Mouse (Mus musculus) layer of hippocampus, postnatal 14 days (tissue): ENCODE measurements around the gene Spast. TPM values are rescaled to one million over a fixed set of nuclear protein-coding genes. Genes with fewer than 3 reads are reported as not detected.
"Not testable (repeated sequence)": the region's sequence is repeated elsewhere in the genome, so short reads cannot be mapped to it uniquely, and the experiment has no call there.

Experiments used
- DNase-seq, 2 experiments: peaks; one replicate each; pipeline ENCODE4 v3.0.0; 2021 to 2022; ENCODE audit warnings: low spot score in 2 of 2, mixed read lengths in 1 of 2
- total RNA-seq, 2 experiments: library from RNA; stranded (reverse); gene quantifications; 2 replicates each; pipeline ENCODE4 v1.2.3; 2021

Spast gene
- total RNA-seq, 2 experiments from 2014 or later: 65.9 to 66.0 TPM

GRCm38 (mm10) chr17:74323844-74324243 lies 14.9 kb upstream of the Spast start, which contains the start of gene Dpy30:
TSS of gene Dpy30 (minus strand) at chr17:74323944.
- DNase-seq: no peak

DNA sequence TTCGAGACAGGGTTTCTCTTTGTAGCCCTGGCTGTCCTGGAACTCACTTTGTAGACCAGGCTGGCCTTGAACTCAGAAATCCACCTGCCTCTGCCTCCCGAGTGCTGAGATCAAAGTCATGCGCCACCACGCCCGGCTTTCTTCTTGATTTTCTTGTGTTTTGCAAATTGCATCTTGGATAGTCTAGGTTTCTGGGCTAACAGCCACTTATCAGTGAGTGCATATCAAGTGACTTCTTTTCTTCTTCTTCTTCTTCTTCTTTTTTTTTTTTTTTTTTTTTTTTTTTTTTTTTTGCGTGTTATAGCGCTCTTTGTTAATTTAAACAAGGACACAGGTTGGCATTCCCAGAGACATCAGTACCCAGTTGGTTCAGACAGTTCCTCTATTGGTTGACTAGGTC lies 11.6 kb upstream of the Spast start:
- DNase-seq: not testable (repeated sequence)

DNA sequence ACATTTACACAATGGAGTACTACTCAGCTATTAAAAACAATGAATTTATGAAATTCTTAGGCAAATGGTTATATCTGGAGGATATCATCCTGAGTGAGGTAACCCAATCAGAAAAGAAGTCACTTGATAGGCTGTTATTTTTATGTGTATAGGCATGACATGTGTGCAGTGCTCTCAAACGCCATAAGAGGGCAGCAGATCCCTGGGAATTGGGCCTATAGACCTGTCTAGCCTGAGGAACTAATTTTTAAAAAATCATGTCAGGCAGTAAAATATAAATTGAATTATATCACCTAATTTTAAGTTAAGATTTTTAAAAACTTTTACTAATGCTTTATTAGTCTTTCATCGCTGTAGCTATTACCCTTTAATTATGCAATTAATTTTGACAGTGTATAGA lies 10.6 kb upstream of the Spast start:
- peak in 1 of 2 experiments; percentile 43 for DNase-seq

DNA sequence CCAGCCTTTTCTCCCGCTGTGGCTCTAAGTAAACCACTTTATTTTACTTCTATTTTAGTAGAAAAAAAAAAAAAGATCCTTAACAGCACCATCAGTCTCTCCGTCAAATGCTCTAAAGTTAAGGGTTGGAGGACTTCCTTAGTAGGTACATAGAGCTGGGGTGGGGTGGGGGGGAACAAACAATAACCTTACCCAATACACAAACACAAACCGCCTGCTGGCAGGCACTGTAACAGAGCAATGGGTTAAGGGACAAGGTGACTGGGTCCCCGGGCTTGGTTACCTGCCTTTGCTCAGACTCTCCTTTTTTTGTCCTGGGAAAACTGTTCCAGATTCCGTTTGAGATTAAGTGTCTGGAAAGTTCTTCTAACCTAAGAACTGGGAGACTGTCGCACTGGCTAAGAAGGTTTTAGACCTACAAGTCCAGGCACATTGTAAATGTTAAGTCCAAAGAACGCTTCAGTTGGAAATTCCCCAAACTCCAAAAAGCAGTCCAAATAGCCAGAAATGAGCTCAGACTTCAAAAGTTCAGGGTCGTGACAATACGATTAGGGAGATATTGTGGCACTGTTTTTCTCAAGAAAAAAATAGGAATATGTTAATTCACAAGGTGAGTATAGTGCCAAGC lies 7.6 kb upstream of the Spast start:
- DNase-seq: no peak

- peak; percentile 93 to 96 for DNase-seq
Measured at GRCm38 (mm10) chr17:74338225-74338931, 409 bp upstream of the Spast start.

DNA sequence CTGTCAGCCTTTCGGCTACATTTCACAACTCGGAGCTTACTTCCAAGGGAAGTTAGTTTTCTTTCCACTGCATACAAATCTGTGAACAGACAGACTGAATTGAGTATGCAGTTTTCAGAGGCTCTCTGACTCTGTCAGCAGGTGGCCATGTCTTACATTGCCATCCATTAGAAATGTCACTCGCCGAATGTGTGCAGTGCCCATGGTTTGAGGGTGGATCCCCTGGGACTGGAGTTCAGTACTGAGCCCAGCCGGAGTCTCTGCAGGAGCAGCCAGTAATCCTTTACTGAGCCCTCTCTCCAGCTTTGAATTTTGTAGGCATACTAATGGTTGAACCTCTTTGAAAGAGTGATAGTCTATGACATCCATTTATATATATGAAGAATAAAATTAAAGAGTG lies 2.4 kb downstream of the Spast start:
- DNase-seq: no peak

GRCm38 (mm10) chr17:74363592-74363991 lies 24.8 kb downstream of the Spast start:
- no peak for DNase-seq

GRCm38 (mm10) chr17:74376916-74377315 lies 38.1 kb downstream of the Spast start:
- no peak for DNase-seq

GRCm38 (mm10) chr17:74386657-74387056 lies 47.9 kb downstream of the Spast start:
- DNase-seq: no peak

DNA sequence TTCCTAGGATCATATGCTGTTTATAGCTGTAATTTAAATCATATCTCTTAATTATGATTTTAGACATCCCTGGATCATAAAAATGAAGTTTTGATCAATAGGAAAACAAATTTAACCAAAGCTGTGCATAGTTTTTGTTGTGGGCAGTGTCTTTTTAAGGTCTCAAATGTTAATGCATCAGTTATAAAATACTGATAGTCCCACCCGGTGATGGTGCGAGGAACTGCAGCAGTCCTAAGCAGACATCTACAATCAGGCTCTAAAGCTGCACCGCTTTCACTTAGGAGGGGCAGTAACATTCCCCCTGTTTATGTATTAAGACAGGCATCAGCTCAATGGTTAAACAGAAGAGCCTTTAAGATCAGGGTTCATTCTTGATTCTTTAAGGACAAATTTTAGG lies 51.1 kb downstream of the Spast start:
- no peak for DNase-seq

GRCm38 (mm10) chr17:74394381-74394780 lies 55.6 kb downstream of the Spast start:
- no peak for DNase-seq

DNA sequence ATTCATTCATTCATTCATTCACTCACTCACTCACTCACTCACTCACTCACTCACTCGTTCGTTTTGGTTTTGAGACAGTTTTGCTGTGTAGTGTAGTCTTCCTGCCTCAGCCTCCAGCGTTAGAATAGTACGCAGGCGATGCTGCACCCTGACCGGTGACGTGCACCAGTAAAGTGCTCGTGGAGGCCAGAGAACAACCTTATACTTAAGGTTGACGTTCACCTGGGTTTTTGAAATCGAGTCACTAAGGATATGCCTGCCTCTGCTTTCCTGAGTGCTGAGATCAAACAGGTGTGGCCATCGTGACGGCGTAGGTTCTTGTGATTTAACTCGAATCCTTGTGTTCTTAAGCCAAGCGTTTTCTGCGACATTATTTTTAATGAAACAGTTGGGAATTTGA lies 56.1 kb downstream of the Spast start:
- DNase-seq: no peak

- peak; percentile 93 to 97 for DNase-seq
Measured at GRCm38 (mm10) chr17:74395383-74396065, 56.7 kb downstream of the Spast start, which contains the start of gene Slc30a6. TSS of gene Slc30a6 (plus strand) at chr17:74395608.

GRCm38 (mm10) chr17:74396766-74397165 lies 58.0 kb downstream of the Spast start:
- no peak for DNase-seq

DNA sequence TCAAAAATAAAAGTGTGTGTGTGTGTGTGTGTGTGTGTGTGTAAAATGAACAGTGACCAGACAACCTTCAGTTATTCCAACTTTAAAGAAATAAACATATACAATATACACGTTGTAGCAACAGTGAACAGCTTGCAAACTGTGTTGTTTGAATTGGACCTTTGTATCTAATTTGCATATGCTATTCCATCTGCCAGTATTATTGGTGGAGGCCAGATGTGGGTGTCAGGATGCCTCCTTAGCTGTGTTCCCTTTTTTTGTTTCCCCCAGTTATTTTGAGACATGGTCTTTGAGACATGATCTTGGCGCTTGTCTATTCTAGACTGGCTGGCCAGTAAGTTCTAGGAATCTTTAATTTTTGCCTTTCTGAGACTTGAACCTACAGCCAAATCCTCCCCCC lies 58.4 kb downstream of the Spast start:
- no peak for DNase-seq

DNA sequence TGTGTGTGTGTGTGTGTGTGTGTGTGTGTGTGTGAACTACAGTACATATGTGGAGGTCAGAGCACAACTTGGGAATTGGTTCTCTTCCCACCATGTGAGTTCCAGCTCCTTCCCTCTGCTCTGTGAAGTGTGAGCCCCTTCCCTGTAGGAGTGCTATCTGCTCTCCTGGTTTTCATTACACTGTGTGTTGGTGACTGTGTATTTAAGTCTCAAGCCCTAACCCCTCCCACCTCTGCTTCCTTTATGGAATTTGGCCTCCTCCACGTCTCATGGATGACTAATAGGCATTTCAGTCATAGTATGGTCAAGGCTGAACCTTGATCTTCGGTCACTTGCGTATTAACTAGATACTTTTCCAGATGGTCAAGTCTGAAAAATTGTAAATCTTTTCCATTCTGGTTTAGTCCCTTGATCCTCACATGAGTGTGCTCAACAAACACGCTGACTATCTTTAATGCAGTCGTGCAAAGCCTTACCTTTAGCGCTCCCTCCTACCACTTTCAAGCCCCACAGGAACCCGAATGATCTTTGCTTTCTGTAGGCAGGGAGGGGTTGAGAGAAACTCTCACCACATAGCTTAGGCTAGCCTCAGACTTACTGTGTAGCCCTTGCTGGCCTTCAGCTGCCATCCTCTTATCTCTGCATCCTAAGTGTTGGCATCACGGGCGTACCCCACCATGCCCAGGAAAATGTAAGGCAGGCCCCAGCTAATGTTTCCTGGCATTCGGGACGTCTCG lies 63.9 kb downstream of the Spast start:
- no peak for DNase-seq

GRCm38 (mm10) chr17:74406487-74406886 lies 67.7 kb downstream of the Spast start:
- DNase-seq: no peak

- no peak for DNase-seq
Measured at GRCm38 (mm10) chr17:74409722-74410121, 70.9 kb downstream of the Spast start.

DNA sequence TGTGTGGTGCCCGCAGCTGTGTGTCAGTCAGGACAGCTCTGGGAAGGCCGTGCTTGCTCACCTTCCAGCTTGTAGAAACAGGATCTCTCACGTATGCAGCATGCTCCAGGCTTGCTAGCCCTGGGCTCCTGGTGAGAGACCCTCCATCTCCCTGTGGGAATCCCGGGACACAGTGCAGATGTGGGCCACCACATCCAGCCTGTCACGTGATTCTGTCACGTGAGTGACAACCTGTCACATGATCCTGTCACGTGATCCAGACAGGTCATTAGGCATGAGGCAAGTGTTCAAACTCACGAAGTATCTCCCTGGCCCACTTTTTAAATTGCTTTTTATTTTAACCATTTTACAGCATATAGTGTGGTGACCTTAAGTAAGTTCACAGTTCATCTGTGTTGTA lies 74.5 kb downstream of the Spast start:
- DNase-seq: no peak

- DNase-seq: no peak
Measured at GRCm38 (mm10) chr17:74414671-74415070, 75.9 kb downstream of the Spast start.

GRCm38 (mm10) chr17:74416841-74417360 lies 78.1 kb downstream of the Spast start:
- no peak for DNase-seq
